Mouse (Mus musculus) hindbrain, embryonic 15.5 days (tissue): Measurements from ENCODE around the gene Taldo1. TPM values are rescaled to one million over a fixed set of nuclear protein-coding genes. Genes with fewer than 3 reads are reported as not detected.
A peak's percentile ranks its signal among the peaks of the same experiment; 100 is the strongest.

Source experiments
- ATAC-seq: fragments of 200-750 bp; cut with Nextera tagmentation; 2 replicates; pipeline ENCODE4 v1.8.0; 2017; ENCODE audit warnings: low read depth, moderate number of reproducible peaks, moderate TSS enrichment; ENCODE audit not compliant: low FRiP score
- H3K27ac ChIP-seq: fragments of 300-500 bp; sonication (generic); replicated peaks from 2 replicates; pipeline ENCODE4 v1.5.1; 2015; ENCODE audit warnings: mild to moderate bottlenecking, inconsistent platforms
- H3K27me3 ChIP-seq: fragments of 300-500 bp; sonication (generic); 2 replicates; pipeline ENCODE4 v1.6.1; 2015; ENCODE audit warnings: control low read depth, inconsistent platforms
- H3K36me3 ChIP-seq: fragments of 300-500 bp; sonication (generic); 2 replicates; pipeline ENCODE4 v1.6.1; 2015; ENCODE audit warnings: control low read depth, inconsistent platforms
- H3K4me1 ChIP-seq: fragments of 300-500 bp; sonication (generic); replicated peaks from 2 replicates; pipeline ENCODE4 v1.6.1; 2015; ENCODE audit warnings: control low read depth, inconsistent platforms
- H3K4me2 ChIP-seq: fragments of 300-500 bp; sonication (generic); 2 replicates; pipeline ENCODE4 v1.6.1; 2015; ENCODE audit warnings: moderate library complexity, mild to moderate bottlenecking, inconsistent platforms
- H3K4me3 ChIP-seq: fragments of 300-500 bp; sonication (generic); 2 replicates; pipeline ENCODE4 v1.5.1; 2015; ENCODE audit warnings: mild to moderate bottlenecking, inconsistent platforms
- H3K9ac ChIP-seq: fragments of 300-500 bp; sonication (generic); 2 replicates; pipeline ENCODE4 v1.6.1; 2015; ENCODE audit warnings: inconsistent platforms
- H3K9me3 ChIP-seq: fragments of 300-500 bp; sonication (generic); 2 replicates; pipeline ENCODE4 v1.6.1; 2016; ENCODE audit warnings: control low read depth, inconsistent platforms
- WGBS: fragments of 180-500 bp; shearing (Covaris S2); methylation state at CpG from one replicate; pipeline ENCODE4 v1.1.7; 2015; 5-methylcytosine and 5-hydroxymethylcytosine counted together
- polyA plus RNA-seq: library from polyadenylated mRNA; unstranded; fragments of >200 nt; fragmentation: Nextera tagmentation; extraction: Ambion mirVana; gene quantifications from 2 replicates; pipeline ENCODE4 v1.2.1, GENCODE M21; 2015

Taldo1 gene
- polyA plus RNA-seq, 1 experiment from 2014 or later, result 298 TPM

DNA sequence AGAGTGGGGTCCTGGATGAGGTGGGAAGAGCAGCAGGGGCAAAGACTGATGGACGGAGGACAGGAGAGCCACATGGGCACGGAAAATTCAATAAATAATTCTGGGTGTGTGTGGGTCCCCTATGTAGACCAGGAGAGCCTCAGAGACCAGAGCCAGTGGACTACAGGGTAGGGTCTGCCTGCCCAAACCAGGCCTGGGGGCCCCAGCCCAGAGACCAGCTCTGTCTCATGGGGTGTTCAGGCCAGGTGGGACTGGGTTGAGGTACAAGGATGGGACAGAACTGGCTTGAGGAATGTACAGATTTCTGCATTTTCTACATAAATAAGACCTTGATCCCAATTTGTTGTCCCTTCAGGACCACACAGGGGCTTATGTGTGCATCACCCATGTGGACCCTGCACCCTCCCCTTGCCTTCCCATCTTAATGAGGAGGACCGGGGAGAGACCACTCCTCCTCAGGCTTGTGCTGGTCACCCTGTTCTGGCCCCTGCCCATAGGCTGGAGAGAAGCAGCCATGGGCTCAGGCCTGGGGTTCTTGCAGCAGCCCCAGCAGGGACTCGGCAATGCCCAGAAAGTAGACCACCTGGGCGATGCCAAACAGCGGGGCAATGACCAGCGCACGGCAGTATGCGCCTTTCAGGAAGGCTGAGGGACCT lies 38.7 kb downstream of the Taldo1 start:
- H3K9me3 ChIP-seq, result no peaks in the 10 kb centered on the region
- H3K4me1 ChIP-seq, result peaks cover 60% of the 10 kb centered on the region
- H3K36me3 ChIP-seq, result peaks cover 36% of the 10 kb centered on the region
- no peak overlapping the region for H3K9ac ChIP-seq
- H3K27me3 ChIP-seq, result no peaks in the 10 kb centered on the region
- no peak overlapping the region for H3K4me3 ChIP-seq
- ATAC-seq, result no peak
- no peak overlapping the region for H3K27ac ChIP-seq
- 93% methylated on average over 9 of the region's 9 CpGs for WGBS
- no peak overlapping the region for H3K4me2 ChIP-seq

DNA sequence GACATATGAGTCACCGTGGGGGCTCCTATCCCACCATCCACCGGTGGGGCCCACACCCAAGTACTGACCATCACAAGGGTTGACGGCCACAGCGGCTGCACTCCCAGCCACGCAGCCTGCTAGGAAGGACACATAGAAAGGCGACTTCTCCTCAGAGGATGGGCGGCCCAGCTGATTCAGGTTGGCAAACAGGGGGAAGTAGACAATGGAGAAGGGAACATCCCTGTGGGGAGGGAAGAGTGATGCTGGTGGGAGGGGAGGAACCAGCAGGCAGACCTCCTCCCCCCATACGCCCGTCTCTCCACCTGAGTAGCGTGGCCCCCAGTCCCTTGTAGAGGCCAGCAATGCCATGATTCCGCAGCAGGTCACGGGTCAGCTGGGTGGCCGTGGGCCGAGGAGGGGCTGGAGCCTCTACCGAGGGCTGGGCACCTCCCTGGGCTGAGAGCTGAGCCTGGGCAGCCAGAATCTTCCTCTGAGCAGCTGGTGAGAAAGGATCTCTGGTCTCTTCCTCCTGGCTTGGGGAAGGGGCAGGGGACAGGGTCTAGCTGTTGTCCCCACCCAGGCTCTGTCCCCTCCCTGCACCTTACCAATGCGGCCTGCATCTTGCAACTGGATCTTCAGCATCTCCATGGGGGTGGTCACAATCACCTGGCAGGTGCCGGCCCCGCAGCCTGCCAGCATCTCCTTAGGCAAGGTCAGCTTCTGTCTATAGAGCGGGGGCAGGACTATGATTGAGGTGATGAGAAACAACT lies 39.6 kb downstream of the Taldo1 start:
- WGBS, result 96% methylated on average over 19 of the region's 19 CpGs
- Histone ChIP-seq H3K4me2 (no peak overlapping the region), H3K36me3 (peaks cover 36% of the 10 kb centered on the region), H3K27me3 (no peaks in the 10 kb centered on the region), H3K27ac (no peak overlapping the region), H3K4me1 (peaks cover 69% of the 10 kb centered on the region), H3K9me3 (no peaks in the 10 kb centered on the region), H3K4me3 (no peak overlapping the region), H3K9ac (no peak overlapping the region)
- no peak for ATAC-seq

DNA sequence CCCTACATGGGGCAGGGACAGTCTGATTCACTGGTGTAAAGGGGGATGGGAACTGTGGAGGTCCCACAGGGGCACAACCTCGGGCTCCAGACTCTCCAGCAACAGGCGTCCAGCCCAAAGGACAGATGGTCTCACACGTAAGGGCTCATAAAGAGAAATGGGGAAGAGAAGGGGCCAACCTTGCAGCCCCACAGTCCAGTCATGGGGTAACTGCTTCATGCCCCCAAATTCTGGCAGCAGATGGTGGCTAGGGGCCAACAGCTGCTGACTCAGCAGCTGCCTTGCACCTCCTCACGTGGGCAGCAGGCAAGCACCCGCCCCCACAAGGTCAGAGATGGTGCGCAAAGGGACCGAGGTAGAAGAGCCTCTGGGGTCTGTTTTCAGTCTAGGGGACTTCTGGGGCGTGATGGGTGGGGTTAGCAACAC lies 40.2 kb downstream of the Taldo1 start:
- Histone ChIP-seq H3K4me2 (no peak overlapping the region), H3K36me3 (peaks cover 36% of the 10 kb centered on the region), H3K4me1 (peaks cover 74% of the 10 kb centered on the region), H3K9me3 (no peaks in the 10 kb centered on the region), H3K4me3 (no peak overlapping the region), H3K27me3 (no peaks in the 10 kb centered on the region), H3K27ac (no peak overlapping the region), H3K9ac (no peak overlapping the region)
- WGBS, result 83% methylated on average over 8 of the region's 8 CpGs
- ATAC-seq, result no peak

DNA sequence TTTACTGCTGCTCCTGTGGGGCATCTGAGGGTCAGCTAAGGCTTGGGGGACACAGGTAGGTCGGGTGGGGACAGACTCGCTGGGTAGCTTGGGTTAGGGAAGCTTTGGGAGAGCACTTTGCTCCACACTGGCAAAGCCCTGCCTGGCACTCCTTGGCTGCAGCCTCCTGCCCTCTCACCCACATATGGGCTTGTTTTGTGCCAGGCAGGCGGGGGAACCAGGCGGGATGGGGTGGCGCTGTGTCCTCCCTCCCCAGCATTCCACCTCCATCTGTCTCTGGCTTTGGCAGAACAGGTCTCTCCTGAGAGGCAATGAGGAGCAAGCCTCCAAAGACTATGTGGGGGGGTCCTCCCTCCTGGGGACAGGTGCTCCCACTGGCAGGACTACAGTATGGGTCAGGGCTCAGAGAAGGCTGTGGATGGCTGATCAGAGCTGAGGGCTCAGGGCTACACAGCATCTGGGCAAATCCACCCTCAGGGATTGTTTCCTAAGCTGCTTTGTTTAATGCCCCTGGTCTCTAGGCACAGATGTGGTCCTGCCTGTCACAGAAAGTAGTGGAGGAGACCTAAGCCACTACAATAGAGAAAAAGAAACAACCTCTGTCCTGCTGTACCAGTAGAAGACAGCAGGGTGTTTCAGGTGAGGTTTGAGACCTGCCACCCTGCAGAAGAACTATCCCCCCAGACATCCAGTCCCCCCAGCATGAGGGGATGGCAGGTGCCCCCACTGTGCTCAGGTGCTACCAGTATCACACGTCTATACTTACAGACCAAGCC lies 40.9 kb downstream of the Taldo1 start:
- no peak for ATAC-seq
- H3K4me1 ChIP-seq, result peaks cover 78% of the 10 kb centered on the region
- H3K36me3 ChIP-seq, result peaks cover 30% of the 10 kb centered on the region
- no peaks in the 10 kb centered on the region for H3K27me3 ChIP-seq
- H3K4me3 ChIP-seq, result peak overlapping the region; percentile 61; the same call in 1 of the 2 replicates
- 80% methylated on average over 6 of the region's 6 CpGs for WGBS
- peak overlapping the region; percentile 68; the same call in 1 of the 2 replicates for H3K9ac ChIP-seq
- H3K4me2 ChIP-seq, result peak overlapping the region; percentile 84
- H3K27ac ChIP-seq, result no peak overlapping the region
- no peaks in the 10 kb centered on the region for H3K9me3 ChIP-seq

DNA sequence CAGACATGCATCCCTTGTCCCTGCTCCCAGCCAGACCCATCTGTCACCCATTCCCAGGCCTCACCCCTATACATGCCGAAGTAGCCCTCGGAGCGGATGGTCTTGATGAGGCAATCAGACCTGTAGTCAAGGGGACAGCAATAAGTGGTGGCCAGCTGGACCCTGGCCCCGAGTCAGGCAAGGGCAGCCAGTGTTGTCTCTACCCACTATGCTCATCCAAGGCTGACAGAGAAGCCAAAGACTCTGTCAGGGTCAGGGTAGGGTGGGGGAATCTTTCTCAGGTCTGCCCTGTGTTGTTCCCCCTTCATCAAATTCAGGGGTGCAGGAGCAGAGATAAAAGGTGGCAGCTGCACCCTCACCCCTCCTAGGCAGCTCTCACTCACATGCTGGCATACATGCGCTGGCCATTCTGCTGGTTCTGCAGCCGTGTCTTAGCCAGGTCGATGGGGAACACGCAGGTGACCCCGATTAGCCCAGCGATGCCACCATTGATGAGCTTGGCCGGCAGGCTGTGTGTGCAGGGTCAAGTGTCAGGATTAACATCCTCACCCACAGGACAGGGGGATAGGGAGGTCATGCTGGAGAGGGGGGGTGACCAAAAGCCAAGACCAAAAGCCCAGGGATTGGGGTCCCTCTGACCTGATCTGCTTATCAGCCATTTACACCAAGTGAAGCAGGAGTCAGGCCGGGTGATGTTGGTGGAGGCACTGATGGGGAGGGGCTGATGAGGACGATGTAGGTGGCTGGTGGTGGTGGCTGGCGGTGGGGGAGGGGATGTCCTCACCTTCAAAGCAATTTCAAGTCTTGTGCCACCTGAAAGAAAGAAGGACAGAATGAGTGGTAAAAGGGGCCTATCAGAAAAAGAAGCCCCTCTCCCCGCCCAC lies 41.8 kb downstream of the Taldo1 start:
- WGBS, result 75% methylated on average over 15 of the region's 15 CpGs
- no peak for ATAC-seq

DNA sequence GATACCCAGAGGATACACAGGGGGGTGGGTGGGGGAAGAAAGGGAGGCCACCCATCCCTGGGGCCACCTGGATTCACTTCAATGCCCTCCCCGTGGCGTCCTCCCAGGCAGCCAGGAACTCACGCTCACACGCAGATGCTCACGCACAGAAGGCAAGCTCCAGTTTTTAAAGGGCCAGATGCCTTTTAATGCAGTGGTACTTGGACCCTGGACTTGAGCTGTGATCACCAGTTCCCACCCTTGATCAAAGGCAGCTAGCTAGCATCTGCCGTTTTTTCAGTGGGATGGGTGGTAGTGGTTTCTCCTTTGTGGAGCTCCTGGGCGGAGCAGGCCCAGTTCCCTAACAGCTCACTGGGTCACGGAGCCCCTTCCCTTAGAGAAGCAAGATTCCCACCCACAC lies 42.5 kb downstream of the Taldo1 start:
- Histone ChIP-seq H3K4me3 (peak overlapping the region; percentile 61), H3K27ac (peak overlapping the region; percentile 84), H3K36me3 (peaks cover 30% of the 10 kb centered on the region), H3K4me2 (peak overlapping the region; percentile 84), H3K9ac (peak overlapping the region; percentile 68), H3K27me3 (no peaks in the 10 kb centered on the region), H3K4me1 (peaks cover 72% of the 10 kb centered on the region), H3K9me3 (no peaks in the 10 kb centered on the region)
- 9% methylated on average over 8 of the region's 8 CpGs for WGBS
- peak; percentile 12; the same call in 1 of the 2 replicates for ATAC-seq

More for the DNA sequence above, 41.8 kb downstream of the Taldo1 start:
- peak overlapping the region; percentile 84 for H3K27ac ChIP-seq
- H3K27me3 ChIP-seq, result no peaks in the 10 kb centered on the region
- H3K4me2 ChIP-seq, result peak overlapping the region; percentile 84
- peak overlapping the region; percentile 61 for H3K4me3 ChIP-seq
- peak overlapping the region; percentile 68 for H3K9ac ChIP-seq
- peaks cover 76% of the 10 kb centered on the region for H3K4me1 ChIP-seq
- H3K9me3 ChIP-seq, result no peaks in the 10 kb centered on the region
- H3K36me3 ChIP-seq, result peaks cover 30% of the 10 kb centered on the region

DNA sequence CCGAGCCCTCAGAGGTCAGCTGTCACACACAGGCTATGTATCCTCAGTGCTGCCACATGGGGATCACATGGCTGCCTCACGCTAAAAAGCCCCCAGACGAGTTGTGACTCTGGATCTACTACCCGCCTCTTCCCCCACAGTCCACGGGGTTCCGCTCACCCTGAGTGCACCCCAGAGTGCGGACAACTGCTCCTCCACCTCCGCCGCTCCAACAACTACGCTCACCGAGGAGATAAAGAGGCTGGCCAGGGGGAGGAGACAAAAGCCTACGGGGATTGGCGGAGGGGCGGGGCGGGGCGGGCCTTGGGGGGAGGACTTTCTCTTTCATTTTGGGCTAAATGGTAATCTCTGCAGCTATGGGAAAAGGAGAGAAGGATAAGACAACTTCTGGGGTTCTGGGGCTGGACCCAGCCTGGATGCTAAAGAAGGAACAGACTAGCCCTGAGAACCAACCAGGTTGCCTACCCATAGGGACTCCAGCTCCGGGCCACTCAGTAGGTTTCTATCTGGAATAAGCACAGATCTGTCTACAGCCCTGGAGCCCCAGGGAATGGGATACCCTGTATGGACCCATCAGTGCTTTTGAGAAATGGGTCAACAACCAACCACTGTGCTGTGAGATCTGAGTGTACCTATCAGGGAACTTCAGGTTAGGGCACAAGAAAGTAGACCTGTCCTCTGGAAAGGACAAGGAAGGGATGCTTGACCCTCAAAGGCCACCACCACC lies 43.3 kb downstream of the Taldo1 start:
- peak overlapping the region; percentile 84 for H3K27ac ChIP-seq
- H3K4me3 ChIP-seq, result peak overlapping the region; percentile 61
- peak overlapping the region; percentile 68 for H3K9ac ChIP-seq
- H3K36me3 ChIP-seq, result peaks cover 28% of the 10 kb centered on the region
- H3K4me2 ChIP-seq, result peak overlapping the region; percentile 84
- WGBS, result 4% methylated on average over 17 of the region's 17 CpGs
- H3K4me1 ChIP-seq, result peaks cover 64% of the 10 kb centered on the region
- H3K27me3 ChIP-seq, result no peaks in the 10 kb centered on the region
- no peaks in the 10 kb centered on the region for H3K9me3 ChIP-seq
- peak; percentile 10; the same call in 1 of the 2 replicates for ATAC-seq

DNA sequence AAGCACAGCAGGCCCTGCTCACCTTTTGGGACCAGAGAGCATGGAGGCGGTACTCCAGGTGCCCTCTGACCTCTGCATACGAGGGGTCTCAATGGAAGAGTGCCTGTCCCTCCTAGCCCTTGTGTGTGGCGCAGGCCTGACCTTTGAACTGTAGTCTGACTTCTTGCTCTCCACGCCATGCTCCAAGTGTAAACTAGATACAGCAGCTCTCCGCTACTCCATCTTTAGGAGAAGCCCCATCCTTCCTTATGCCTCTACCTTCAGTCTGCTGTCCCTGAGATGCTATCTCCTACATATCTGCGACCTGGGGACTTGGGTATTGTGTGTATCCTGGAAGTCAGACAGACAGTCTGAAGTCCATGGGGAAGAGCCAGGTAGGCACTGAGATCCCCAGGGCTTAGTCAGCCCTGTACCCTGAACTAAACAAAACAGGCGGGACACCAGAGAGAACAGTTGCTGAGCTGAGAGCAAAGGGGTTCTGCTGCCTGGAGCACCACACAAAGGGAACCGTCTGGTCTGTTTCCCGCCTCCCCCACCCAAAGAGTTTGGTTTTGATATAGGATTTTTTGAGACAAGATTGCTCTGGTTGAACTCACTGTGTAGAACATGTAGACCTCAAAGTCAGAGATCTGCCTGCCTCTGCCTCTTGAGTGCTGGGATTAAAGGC lies 44.0 kb downstream of the Taldo1 start:
- no peaks in the 10 kb centered on the region for H3K27me3 ChIP-seq
- 70% methylated on average over 9 of the region's 9 CpGs for whole genome bisulfite sequencing
- peak overlapping the region; percentile 61 for H3K4me3 ChIP-seq
- no peaks in the 10 kb centered on the region for H3K9me3 ChIP-seq
- no peak for ATAC-seq
- peak overlapping the region; percentile 68; the same call in 1 of the 2 replicates for H3K9ac ChIP-seq
- H3K36me3 ChIP-seq, result peaks cover 21% of the 10 kb centered on the region
- no peak overlapping the region for H3K27ac ChIP-seq
- peaks cover 63% of the 10 kb centered on the region for H3K4me1 ChIP-seq
- H3K4me2 ChIP-seq, result peak overlapping the region; percentile 84

DNA sequence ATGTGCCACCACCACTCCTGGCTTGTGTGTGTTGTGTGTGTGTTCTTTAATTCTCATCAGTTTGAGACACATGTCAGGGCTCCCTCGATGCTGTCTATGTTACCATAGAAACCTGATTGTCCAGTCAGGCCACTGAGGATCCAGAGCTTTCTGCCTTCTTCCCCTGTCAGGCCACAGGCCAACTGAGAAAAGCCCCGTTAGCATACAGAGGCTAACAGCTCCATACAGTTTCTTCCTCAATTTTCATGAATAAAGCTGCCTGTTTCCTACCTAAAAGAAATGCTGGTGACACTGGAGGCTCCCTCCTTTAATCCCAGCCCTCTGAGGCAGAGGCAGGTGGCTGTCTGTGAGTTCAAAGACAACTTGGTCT lies 44.5 kb downstream of the Taldo1 start:
- peaks cover 63% of the 10 kb centered on the region for H3K4me1 ChIP-seq
- peak overlapping the region; percentile 80; the same call in 1 of the 2 replicates for H3K27ac ChIP-seq
- whole genome bisulfite sequencing, result 38% methylated on average over 2 of the region's 2 CpGs

More for the DNA sequence above, 44.5 kb downstream of the Taldo1 start:
- H3K9me3 ChIP-seq, result no peaks in the 10 kb centered on the region
- H3K27me3 ChIP-seq, result no peaks in the 10 kb centered on the region
- H3K4me2 ChIP-seq, result peak overlapping the region; percentile 84
- peaks cover 16% of the 10 kb centered on the region for H3K36me3 ChIP-seq
- H3K4me3 ChIP-seq, result peak overlapping the region; percentile 54
- no peak for ATAC-seq
- peak overlapping the region; percentile 61; the same call in 1 of the 2 replicates for H3K9ac ChIP-seq
